10 mouse cellular contexts compared by ENCODE assay signal in genomic region chr2:38647201-38647606, GRCm38 (mm10). TPM values are rescaled to one million over a fixed set of nuclear protein-coding genes. Genes with fewer than 3 reads are reported as not detected.
DNase-seq lines count a peak whose midpoint lies in the region; ATAC-seq and TF ChIP-seq lines count a peak whose summit lies in the region.
"Had no signal": no experiment of that assay in that cellular context is flagged by ENCODE, and none has a peak within 500 bp of the region (broad histone marks: within the 10 kb centered on the region; RNA-seq: fewer than 3 reads in every experiment).

No protein-coding gene starts in this region.

- no peak for TF ChIP-seq CTCF in heart, adult 2 months (IDR thresholded peaks at IDR 0.05)

- no peak overlapping the region for H3K27ac ChIP-seq in neural tube, embryonic 11.5 days (ENCODE audit: low read depth, low read length)
- H3K27ac ChIP-seq in embryonic facial prominence, embryonic 14.5 days (replicated peaks; ENCODE audit: low read depth, low read length) = no peak overlapping the region
- H3K27ac ChIP-seq in heart, adult 2 months = no peak overlapping the region
- H3K27ac ChIP-seq: kidney, embryonic 15.5 days had no signal

- intact Hi-C loops in heart, adult 2 months (cut with DNase I) = loop anchor here (5.0 to 10.0 kb wide), 2 partner anchors 90 to 358 kb away; partner anchors contain the start of genes Arpc5l and Rpl35

- no peaks in the 10 kb centered on the region; the same call in 1 of the 2 replicates for H3K4me1 ChIP-seq in neural tube, embryonic 11.5 days (ENCODE audit: control insufficient read depth, insufficient read depth, low read length)
- H3K4me1 ChIP-seq in embryonic facial prominence, embryonic 14.5 days (ENCODE audit: control insufficient read depth, insufficient read depth, low read length) = peaks cover 10% of the 10 kb centered on the region; the same call in 1 of the 2 replicates
- peaks cover 3% of the 10 kb centered on the region for H3K4me1 ChIP-seq in heart, adult 2 months (ENCODE audit: control insufficient read depth, insufficient read depth, low read length)

- H3K9me3 ChIP-seq in neural tube, embryonic 11.5 days (ENCODE audit: control insufficient read depth, low read length) = no peaks in the 10 kb centered on the region
- H3K9me3 ChIP-seq in embryonic facial prominence, embryonic 14.5 days (ENCODE audit: control insufficient read depth, low read length) = no peaks in the 10 kb centered on the region
- H3K9me3 ChIP-seq: kidney, embryonic 15.5 days had no signal

- DNase-seq in neural tube, embryonic 11.5 days (ENCODE audit: low spot score) = no peak
- DNase-seq in neural tube, embryonic 10.5 days (ENCODE audit: extremely low spot score, low spot score) = no peak
- peak; percentile 24 for DNase-seq in embryonic facial prominence, embryonic 14.5 days (ENCODE audit: low spot score)
- DNase-seq in layer of hippocampus, postnatal 14 days (ENCODE audit: low spot score in 2 of 2) = peak; percentile 46 to 47
- peak; percentile 58 for DNase-seq in right cerebral cortex, postnatal 14 days
- DNase-seq in heart, adult 2 months = no peak
- DNase-seq in spleen, postnatal 10 days (ENCODE audit: low spot score in 2 of 2) = no peak
- DNase-seq: lung, adult 2 months had no signal

- H3K79me2 ChIP-seq in heart, adult 2 months (replicated peaks; ENCODE audit: control insufficient read depth, insufficient read depth, low read length) = peaks cover 4% of the 10 kb centered on the region

- 0 out of 2 replicates have a peak overlapping the region, but pooled peaks have one; percentile 9 for H3K4me2 ChIP-seq in neural tube, embryonic 11.5 days (ENCODE audit: low read depth)
- no peak overlapping the region for H3K4me2 ChIP-seq in embryonic facial prominence, embryonic 14.5 days (ENCODE audit: low read depth, low read length)
- H3K4me2 ChIP-seq: kidney, embryonic 15.5 days had no signal

- H3K9ac ChIP-seq in neural tube, embryonic 11.5 days (ENCODE audit: low read length) = no peak overlapping the region
- no peak overlapping the region for H3K9ac ChIP-seq in embryonic facial prominence, embryonic 14.5 days (ENCODE audit: low read depth, low read length)
- no peak overlapping the region for H3K9ac ChIP-seq in heart, adult 2 months (ENCODE audit: low read depth, low read length)
- H3K9ac ChIP-seq: kidney, embryonic 15.5 days had no signal

- WGBS in neural tube, embryonic 11.5 days = 78% methylated on average over 8 of the region's 8 CpGs
- WGBS in embryonic facial prominence, embryonic 14.5 days = 64% methylated on average over 8 of the region's 8 CpGs
- 57% methylated on average over 8 of the region's 8 CpGs for WGBS in heart, adult 2 months

- no peak for TF ChIP-seq POLR2A in heart, adult 2 months (IDR thresholded peaks at IDR 0.05; ENCODE audit: insufficient read depth, low read depth, low read length)

- no peak for TF ChIP-seq EP300 in heart, adult 2 months (IDR thresholded peaks at IDR 0.05; ENCODE audit: insufficient read depth, low read depth, low read length)

- no peak overlapping the region for H3K4me3 ChIP-seq in neural tube, embryonic 11.5 days (ENCODE audit: low read depth, low read length)
- no peak overlapping the region for H3K4me3 ChIP-seq in embryonic facial prominence, embryonic 14.5 days (ENCODE audit: low read depth, low read length)
- H3K4me3 ChIP-seq in heart, adult 2 months = no peak overlapping the region
- H3K4me3 ChIP-seq: kidney, embryonic 15.5 days had no signal

- H3K36me3 ChIP-seq in neural tube, embryonic 11.5 days (ENCODE audit: control insufficient read depth, insufficient read depth, low read length) = no peaks in the 10 kb centered on the region
- H3K36me3 ChIP-seq in embryonic facial prominence, embryonic 14.5 days (ENCODE audit: control insufficient read depth, insufficient read depth, low read length) = peaks cover 4% of the 10 kb centered on the region; the same call in 1 of the 2 replicates
- H3K36me3 ChIP-seq in heart, adult 2 months (ENCODE audit: control insufficient read depth, insufficient read depth, low read length) = peaks cover 8% of the 10 kb centered on the region

- ATAC-seq in neural tube, embryonic 11.5 days (ENCODE audit: insufficient read depth, low FRiP score, low TSS enrichment) = no peak
- ATAC-seq in embryonic facial prominence, embryonic 14.5 days (ENCODE audit: low read depth) = peak; percentile 41; the same call in 1 of the 2 replicates
- ATAC-seq in erythroblast, adult 5-6 weeks (replicated peaks; ENCODE audit: low FRiP score, poor library complexity, severe bottlenecking) = no peak

- no peaks in the 10 kb centered on the region for H3K27me3 ChIP-seq in neural tube, embryonic 11.5 days (ENCODE audit: control insufficient read depth, insufficient read depth, low read length)
- H3K27me3 ChIP-seq in embryonic facial prominence, embryonic 14.5 days (replicated peaks; ENCODE audit: control insufficient read depth, insufficient read depth, low read length) = no peaks in the 10 kb centered on the region
- no peaks in the 10 kb centered on the region for H3K27me3 ChIP-seq in heart, adult 2 months (ENCODE audit: control insufficient read depth, insufficient read depth, low read length)

RNA-seq across cellular contexts. Expression of gene Psmb7, which starts 3.3 kb away (rescaled TPM):
- polyA plus RNA-seq in neural tube, embryonic 11.5 days (2014; fragmentation: Nextera tagmentation; extraction: Ambion mirVana) = 352 and 360 TPM in 2 replicates
- polyA plus RNA-seq in embryonic facial prominence, embryonic 14.5 days (2014; fragmentation: Nextera tagmentation; extraction: Ambion mirVana) = 243 and 251 TPM in 2 replicates
- 100 to 1,000 TPM; 237 to 245 TPM for total RNA-seq in layer of hippocampus, postnatal 14 days (2021)
- 55.8 and 124 TPM in 2 replicates for total RNA-seq in erythroblast, adult 5-6 weeks (2015; ENCODE audit: low replicate concordance)
- total RNA-seq in erythroblast, adult 5-6 weeks (2017; ENCODE audit: low replicate concordance) = 83.9 and 94.1 TPM in 2 replicates
- total RNA-seq in heart, adult 2 months (2021) = 100 to 1,000 TPM; 220 to 247 TPM
- polyA plus RNA-seq in heart, adult 2 months (2012; rRNA removed) = 129 and 237 TPM in 2 replicates

Comparison
In these comparisons a context has a peak if more than half of its experiments do, and no peak if none do; other contexts are left out.
1. DNase-seq: peak in embryonic facial prominence, embryonic 14.5 days (single experiment), layer of hippocampus, postnatal 14 days (2 of 2) and right cerebral cortex, postnatal 14 days (single experiment); none in neural tube, embryonic 11.5 days (single experiment), neural tube, embryonic 10.5 days (single experiment), heart, adult 2 months (0 of 2) and spleen, postnatal 10 days (0 of 2).